Mouse (Mus musculus): ENCODE measurements around the gene Esr2. TPM values are rescaled to one million over a fixed set of nuclear protein-coding genes. Genes with fewer than 3 reads are reported as not detected.
A peak's percentile ranks its signal among the peaks of the same experiment; 100 is the strongest.
"Not testable (repeated sequence)": the region's sequence is repeated elsewhere in the genome, so short reads cannot be mapped to it uniquely, and the experiment has no call there.

Esr2 gene
- total RNA-seq (2021): under 1 TPM; 0.18 to 0.21 TPM
- long read RNA-seq, experiment 1: 0 reads
- long read RNA-seq, experiment 2, partial matches to known transcripts: 0 of 1 reads
- long read RNA-seq, experiment 2, other reads (novel, unspliced or antisense): 0 of 1 reads

DNA sequence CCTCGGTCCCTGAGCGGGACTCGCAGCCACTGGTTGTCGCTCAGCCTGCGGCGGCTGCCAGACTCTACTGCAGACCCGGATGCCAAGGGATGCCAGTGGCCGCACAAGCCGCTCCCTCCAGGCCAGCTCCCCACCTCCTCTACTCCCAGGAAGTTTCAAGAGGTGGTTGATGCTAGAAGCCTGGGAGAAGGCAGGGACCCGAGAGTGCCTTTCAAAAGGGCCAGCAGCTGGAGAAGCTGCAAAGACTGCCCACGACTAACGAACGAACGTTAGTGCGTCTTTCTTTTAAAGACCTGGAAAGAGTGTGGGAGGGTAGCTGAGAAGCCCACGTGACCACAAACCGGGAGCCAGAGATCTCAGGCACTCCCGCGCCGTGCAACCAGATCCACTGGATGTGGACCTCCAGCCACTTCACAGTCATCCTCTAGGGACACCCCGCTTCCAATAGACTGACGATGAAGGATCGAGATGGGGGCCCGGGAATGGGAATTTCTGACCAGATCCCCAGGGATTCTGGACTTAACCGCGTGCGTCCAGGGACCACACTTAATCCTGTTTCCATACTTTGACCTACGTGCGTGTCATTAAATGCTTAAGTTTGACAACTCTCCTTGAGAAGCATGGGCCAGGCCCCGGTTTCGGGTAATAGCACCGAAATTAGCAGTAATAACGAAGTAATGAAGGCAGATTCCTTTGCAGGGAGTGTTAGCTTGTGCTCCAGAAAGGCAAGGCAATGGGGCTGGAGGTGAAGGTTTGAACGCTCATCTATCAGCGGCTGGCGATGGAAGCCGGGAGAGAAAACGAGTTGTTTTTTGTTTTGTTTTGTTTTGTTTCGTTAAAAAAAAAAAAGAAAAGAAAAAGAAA is at the start of gene Esr2:
Esr2 (minus strand) TSS at position 260 of the 864 bp plus-strand sequence.
- peak in 1 of 2 experiments; percentile 17 for DNase-seq (ENCODE audit: low spot score in 2 of 2)
- intact Hi-C loops (cut with DNase I): loop anchor here (5.0 kb wide), 1 partner anchor 160 kb away; no protein-coding TSS in a partner anchor

DNA sequence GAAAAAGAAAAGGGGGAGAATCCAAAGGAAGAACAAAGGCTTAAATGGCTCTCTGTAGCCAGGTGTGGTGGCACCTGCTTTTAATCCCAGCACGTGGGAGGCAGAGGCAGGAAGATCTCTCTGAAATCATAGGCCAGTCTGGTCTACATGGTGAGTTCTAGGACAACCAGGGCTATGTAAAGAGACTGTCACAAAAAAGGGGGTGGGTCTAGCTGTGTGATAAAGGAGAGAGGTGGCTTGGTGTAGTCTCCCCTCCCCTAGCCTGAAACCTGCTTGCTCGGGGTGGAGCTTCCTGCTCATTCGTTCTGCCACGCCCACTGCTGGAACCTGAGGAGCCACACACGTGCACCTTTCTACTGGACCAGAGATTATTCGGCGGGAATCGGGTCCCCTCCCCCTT is 45.0 kb upstream of the Esr2 start:
- DNase-seq (ENCODE audit: low spot score in 2 of 2); intact Hi-C loops (cut with DNase I): not testable (repeated sequence)

DNA sequence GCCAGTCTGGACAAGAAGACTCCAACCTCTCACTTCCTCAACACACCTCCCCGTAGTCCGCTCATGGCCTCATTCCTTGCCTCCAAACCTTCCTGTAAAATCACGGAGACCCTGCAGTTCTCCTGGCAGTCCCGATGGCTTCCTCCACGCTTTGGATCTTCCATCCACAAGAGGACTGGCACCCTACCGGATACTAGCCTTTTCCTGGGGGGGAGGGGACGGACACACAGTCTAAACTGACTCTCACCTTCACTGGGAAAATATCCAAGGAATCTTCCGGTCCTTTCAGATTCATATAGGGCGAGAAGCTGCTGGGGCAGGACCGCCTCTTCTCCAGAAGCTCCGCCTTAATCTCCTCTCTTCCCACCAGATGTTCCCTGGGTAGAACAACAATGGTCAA is 39.7 kb upstream of the Esr2 start:
- intact Hi-C loops (cut with DNase I): no loop called here
- no peak for DNase-seq (ENCODE audit: low spot score in 2 of 2)

DNA sequence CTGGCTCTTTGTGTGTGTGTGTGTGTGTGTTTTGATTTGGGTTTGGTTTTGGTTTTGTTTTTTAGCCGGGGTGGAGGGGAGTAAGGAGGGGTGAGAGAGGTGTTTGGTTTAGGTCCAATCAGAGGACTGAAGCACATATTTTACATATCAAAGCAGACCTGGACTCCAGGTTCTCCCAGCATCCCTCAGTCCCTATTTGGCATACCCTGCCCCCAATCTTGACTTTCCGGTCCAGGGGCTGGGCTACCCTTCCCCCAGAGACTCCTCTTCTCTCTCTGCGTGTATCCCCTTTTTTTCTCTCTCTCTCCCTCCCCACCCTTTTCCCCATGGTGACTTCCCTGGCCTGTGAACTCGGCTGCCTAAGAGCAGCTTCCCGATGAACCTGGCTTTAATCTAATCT is 38.1 kb upstream of the Esr2 start:
- intact Hi-C loops (cut with DNase I): no loop called here
- DNase-seq (ENCODE audit: low spot score in 2 of 2): no peak

DNA sequence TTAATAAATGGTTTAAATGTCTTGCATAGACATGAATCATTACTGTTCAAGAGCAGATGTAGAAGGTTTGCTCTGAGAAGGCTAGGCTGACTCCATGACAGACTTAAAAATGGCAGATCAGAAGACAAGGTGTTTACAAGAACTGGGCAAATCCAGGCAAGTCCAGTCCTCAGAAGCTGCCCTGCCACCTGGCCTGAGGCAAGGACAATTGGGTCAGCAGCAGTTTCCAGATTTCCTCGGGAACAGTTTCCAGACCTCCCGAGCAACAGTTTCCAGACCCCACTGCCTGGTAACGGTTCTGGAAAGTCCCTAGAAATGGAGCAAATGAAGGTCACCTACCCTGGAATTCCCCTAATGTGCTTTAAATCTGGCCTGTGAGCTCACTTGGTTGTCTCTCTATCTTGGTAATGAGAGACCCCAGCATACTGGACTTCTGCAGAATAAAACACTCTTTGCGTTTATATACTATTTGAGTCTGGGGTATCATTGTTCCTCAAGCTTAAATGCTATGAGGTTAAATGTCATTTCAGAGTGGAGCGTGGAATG is 32.4 kb upstream of the Esr2 start:
- intact Hi-C loops (cut with DNase I): no loop called here
- DNase-seq (ENCODE audit: low spot score in 2 of 2): no peak

DNA sequence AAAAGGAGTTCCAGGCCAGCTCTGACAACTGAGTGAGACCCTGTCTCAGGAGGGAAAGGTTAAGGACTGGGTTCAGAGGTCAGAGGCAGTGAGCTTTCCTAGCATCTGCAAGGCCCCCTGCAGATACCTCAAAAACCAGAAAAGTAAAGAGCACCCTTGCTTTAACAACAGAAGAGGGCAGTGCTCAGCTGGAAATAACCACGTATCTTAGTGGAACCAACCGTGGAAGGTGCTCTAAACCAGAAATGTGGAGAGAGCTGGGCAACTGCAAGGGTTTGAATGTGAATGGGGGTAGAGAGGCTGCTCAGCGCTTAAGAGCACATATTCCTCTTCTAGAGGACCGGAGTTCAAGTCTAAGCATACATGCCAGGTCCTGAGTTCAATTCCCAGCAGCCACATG is 23.3 kb upstream of the Esr2 start:
- intact Hi-C loops (cut with DNase I): no loop called here
- no peak for DNase-seq (ENCODE audit: low spot score in 2 of 2)

DNA sequence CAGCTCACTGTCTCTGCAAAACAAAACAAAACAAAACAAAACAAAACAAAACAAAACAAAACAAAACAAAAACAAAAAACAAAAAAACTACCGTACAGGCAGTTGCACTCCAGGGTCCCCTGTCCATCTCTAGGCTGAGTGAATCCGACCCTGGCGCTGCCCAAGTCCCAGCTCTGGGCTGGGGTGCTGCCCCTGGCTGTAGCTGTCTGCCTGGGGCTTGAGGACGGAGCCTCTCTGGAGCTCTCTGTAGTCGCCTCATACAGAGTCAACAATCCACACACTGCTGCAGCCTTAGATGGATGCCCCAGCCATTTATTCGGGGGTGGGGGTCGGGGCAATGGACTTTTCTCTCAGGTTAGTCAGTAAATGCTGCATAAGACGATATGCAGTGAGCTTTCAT is 20.0 kb upstream of the Esr2 start:
- DNase-seq (ENCODE audit: low spot score in 2 of 2): no peak
- intact Hi-C loops (cut with DNase I): loop anchor here (5.0 to 10.0 kb wide), 2 partner anchors 140 to 272 kb away; no protein-coding TSS in a partner anchor

DNA sequence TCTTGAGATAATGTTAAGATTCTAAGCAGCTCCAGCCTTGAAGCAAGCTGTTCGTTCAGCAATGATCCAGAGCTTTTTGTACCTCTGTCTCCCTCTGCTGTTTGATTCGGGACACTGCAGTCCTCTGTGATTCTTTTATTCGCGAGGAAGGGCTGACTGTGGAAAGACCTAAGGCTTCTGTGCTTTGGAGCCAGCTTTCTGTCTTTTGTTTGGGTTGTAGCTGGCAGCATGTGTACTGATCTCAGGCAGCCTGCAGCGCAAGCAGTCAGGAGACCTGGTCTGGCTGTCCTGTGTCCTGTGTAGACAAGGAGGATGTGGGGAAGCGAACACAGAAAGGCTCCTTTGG is 19.6 kb upstream of the Esr2 start:
- peak; percentile 85 to 87 for DNase-seq (ENCODE audit: low spot score in 2 of 2)
- intact Hi-C loops (cut with DNase I): loop anchor here (5.0 to 10.0 kb wide), 2 partner anchors 141 to 272 kb away; no protein-coding TSS in a partner anchor

DNA sequence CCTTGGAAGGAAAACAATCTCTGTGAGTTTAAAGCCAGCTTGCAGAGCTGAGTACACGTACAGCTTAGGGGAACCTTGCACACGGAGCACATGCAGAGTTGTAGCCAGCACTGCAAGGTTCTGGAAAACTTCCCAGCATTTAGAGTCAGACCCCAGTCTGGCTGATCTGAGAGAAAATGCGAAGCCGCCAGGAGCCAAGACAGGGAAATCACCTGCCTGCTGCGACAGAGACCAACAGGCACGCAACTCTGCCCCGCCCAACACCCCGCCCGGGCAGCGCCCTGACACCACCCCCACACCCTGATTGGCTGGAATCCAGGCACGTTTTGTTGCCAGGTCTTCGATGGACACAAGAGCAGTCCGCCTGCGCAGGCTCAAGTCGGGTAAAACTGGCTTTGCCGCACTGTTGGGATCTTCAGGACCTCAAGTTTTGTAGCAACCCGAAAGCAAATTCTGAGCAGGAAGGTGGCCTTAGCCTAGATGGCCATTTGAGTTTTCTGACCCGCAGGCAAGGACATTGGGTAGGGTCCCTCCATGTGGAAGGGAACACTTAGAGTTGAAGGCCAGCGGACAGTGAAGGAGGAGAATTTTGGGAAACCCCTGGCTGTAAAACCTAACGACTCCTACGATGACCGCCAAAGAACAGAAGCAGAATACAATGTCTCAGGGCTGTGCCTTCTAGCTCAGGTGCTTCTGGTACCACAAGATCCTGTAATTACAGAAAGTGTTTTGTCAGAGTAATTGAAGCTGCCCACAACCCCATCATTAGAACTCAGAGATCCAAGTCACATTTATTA is 19.1 kb upstream of the Esr2 start:
- intact Hi-C loops (cut with DNase I): loop anchor here (5.0 to 10.0 kb wide), 2 partner anchors 141 to 271 kb away; no protein-coding TSS in a partner anchor
- peak; percentile 52 to 57 for DNase-seq (ENCODE audit: low spot score in 2 of 2)

DNA sequence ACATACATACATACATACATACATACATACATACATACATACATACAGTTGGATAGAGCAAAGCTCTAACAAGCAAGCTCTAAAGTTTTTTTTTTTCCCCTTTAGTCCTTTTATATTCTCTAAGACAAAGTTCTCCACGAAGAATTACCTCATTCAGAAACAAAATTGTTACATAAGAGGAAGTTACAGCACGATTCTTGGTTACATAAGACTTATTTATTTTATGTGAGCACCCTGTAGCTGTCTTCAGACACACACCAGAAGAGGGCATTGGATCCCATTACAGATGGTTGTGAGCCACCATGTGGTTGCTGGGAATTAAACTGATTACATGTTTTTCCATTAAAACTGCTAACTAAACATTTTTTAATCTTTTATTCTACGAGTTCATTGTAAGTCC is 17.5 kb upstream of the Esr2 start:
- intact Hi-C loops (cut with DNase I): loop anchor here (5.0 to 10.0 kb wide), 2 partner anchors 270 to 407 kb away; no protein-coding TSS in a partner anchor
- DNase-seq (ENCODE audit: low spot score in 2 of 2): no peak

DNA sequence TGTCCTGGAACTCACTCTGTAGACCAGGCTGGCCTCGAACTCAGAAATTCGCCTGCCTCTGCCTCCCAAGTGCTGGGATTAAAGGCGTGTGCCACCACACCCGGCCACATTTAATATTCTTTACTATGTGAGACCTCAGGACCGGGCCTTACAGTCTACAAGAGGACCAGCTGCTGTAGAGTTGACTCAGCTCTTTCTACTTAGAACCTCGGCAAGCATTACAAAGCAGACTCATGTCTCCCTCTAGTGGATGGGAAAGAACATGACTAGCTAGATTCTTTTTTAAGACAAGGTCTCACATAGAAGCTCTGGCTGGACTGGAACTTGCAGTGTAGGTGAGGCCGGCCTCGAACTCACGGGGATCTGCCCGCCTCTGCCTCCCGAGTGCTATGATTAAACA is 13.9 kb upstream of the Esr2 start:
- peak; percentile 43 to 57 for DNase-seq (ENCODE audit: low spot score in 2 of 2)
- intact Hi-C loops (cut with DNase I): loop anchor here (2.0 to 10.0 kb wide), 3 partner anchors 174 to 404 kb away; no protein-coding TSS in a partner anchor

DNA sequence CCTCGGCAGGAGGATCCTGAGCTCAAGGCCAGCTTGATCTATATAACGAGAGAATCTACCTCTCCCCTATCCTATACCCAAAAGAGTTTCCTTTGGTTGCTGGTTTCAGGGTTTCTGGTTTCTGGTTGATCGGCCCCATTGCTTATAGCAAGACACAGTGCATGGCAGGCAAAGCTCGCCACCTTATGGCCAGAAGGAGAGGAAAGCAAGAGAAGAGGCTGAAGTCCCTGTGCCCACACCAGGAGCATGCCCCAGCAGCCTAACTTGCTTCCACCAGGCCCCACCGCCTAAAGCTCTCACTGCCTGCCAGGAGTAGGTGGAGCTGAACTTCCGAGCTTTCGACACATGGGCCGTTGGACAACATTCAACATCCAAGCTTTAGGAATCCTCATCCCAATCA is 10.8 kb upstream of the Esr2 start:
- DNase-seq (ENCODE audit: low spot score in 2 of 2): peak; percentile 39 to 70
- intact Hi-C loops (cut with DNase I): no loop called here

DNA sequence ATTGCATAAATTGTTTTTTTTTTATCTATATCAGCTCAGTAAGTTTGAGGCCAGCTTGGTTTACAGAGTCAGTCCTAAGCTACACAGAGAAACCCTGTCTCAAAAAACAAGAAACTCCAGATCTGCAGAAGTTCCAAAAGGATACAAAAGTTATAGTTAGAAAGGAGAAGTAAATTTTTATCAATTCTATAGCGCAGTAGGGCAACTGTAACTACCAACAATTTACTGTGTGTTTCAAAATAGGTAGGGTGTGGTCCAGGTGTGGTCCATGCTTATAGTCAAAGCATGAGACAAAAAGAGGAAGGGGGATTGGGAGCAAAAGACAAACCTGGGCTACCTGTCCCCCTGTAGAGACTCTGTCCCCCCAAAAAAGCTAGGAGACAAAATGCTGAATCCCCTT is 9.4 kb upstream of the Esr2 start:
- intact Hi-C loops (cut with DNase I): no loop called here
- no peak for DNase-seq (ENCODE audit: low spot score in 2 of 2)

DNA sequence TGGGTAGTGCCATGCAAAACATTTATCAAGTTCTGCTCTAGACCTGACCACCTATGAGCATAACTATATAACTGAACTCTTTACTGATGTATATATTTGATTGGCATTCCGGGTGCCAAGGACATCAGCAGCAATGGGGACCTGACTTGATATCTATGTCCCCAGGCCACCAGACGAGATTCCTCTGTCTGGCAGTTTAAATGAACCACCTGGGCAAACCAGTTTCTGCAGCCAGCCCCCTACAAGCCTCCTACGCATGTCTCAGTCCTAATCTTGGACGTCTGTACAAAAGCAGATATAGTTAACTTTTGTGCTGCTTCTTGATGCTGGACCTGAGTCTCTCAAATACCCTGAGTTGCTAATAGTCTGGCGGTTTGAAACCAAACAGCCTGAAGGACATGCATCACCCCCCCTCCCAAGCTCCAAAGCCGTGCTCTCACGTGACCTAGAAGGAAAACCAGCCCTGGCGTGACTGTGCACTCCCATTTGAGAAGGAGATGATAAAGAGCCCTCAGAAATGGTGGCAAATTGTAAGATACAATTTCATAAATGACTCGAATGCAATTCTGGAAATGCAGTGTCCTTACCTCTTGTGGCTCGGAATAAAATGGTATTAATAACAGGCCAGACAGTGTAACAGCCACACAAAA is 8.2 kb upstream of the Esr2 start:
- intact Hi-C loops (cut with DNase I): no loop called here
- DNase-seq (ENCODE audit: low spot score in 2 of 2): no peak

DNA sequence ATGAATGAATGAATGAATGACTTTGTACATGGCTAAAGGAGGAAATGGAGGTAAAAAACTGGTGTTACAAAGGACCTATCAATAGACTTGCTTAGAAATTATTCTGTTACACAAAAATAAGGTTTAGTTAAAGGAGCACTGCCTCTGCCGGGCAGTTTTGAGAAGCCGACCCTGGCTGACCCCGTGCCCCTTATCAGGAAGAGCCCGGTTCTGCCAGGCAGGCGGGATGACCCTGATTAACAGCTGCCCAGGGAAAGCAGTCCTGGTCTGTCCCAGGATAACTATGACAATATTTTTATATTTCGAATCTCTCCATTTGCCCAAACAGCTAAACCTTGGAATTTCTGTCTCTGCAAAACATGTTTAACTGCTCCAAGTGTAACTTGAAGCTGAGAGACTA is 7.2 kb upstream of the Esr2 start:
- no peak for DNase-seq (ENCODE audit: low spot score in 2 of 2)
- intact Hi-C loops (cut with DNase I): no loop called here

DNA sequence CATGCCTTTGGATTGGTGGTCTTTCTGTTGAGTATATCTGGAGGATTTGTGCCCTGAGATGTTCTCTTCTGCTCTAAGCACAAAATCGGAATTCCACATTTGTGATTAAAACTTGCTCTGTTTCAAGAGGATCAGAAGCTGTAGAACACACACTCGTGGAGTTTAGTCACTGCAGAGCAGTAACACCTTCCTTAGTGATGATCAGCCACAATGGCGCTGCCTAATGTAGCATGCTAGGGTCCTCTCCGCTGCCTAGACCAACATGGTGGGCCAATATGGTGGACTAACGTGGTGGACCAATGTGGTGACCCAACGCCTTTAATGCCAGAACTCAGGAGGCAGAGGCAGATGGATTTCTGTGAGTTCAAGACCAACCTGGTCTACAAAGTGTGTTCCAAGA is 5.8 kb upstream of the Esr2 start:
- intact Hi-C loops (cut with DNase I): no loop called here
- no peak for DNase-seq (ENCODE audit: low spot score in 2 of 2)

DNA sequence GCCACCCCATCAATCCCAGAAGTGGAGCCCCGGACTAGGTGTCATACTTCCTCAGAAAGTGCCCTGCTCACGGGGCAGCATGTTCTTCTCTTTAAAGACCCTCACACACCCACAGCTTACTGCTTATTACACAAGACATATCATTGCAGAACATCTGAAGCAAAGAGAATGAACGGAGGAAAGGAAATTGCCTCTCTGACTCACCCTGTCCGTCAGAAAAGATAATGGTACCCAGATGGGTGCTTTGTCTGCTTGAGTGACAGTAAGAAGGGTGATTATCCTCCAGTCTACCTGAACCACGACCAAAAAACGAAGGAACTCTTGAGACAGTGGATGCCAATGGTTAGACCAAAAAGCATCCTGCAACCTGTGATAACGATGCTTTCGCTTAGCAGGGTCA is 4.4 kb upstream of the Esr2 start:
- no peak for DNase-seq (ENCODE audit: low spot score in 2 of 2)
- intact Hi-C loops (cut with DNase I): no loop called here

DNA sequence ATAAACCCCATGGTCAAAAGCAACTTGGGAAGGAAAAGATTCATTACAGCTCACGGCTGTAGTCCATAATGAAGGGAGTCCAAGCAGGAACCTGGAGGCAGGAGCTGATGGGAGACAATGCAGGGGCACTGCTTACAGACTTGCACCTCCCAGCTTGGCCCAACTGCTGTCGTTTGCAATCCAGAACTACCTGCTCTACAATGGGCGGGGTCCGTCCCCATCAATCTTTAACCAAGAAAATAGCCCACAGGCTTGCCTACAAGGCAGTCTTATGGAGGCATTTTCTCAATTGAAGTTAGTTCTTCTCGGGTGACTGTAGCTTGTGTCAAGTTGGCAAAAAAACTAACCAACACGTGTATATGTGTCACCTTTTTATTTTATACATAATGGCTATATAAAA is 3.4 kb upstream of the Esr2 start:
- DNase-seq (ENCODE audit: low spot score in 2 of 2): no peak
- intact Hi-C loops (cut with DNase I): no loop called here

DNA sequence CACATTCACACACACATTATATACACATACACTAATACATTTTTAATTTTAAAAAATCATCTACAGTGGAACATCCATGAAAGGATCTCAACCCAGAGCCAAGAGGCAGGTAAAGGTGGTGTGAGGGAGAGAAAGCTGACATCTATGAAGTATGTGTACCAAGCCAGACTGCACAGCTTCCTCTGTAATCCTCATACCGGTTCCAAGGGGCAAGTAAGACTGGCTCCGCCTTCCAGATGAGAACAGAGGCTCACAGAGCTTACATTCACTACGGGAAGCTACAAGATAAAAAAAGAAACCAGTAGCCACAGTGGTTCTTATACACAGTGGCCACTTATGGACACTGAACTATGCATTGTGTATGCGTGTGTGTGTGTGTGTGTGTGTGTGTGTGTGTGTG is 2.5 kb upstream of the Esr2 start:
- intact Hi-C loops (cut with DNase I): loop anchor here (5.0 kb wide), 1 partner anchor 162 kb away; no protein-coding TSS in a partner anchor

More for the DNA sequence above, 2.5 kb upstream of the Esr2 start:
- DNase-seq (ENCODE audit: low spot score in 2 of 2): no peak
